Mouse (Mus musculus) hindbrain, postnatal 0 days (tissue): ENCODE measurements at regions not wholly inside any gene's neighbourhood (a gene's known extent, or its start where the extent isn't known, plus 50 kb on each side); places are given as distances from the start of the nearest gene placed in this dataset.

Experiments used
- ATAC-seq: fragments of 200-750 bp; cut with Nextera tagmentation; 2 replicates; pipeline ENCODE4 v1.8.0; 2017; ENCODE audit warnings: mild to moderate bottlenecking, moderate TSS enrichment, moderate library complexity
- DNase-seq: peaks from one replicate; pipeline ENCODE4 v3.0.0-alpha.2; 2015; ENCODE audit warnings: low spot score
- H3K27ac ChIP-seq: fragments of 300-500 bp; sonication (generic); 2 replicates; pipeline ENCODE4 v1.5.1; 2014; ENCODE audit warnings: mild to moderate bottlenecking
- H3K27me3 ChIP-seq: fragments of 300-500 bp; sonication (generic); 2 replicates; pipeline ENCODE4 v1.6.1; 2014; ENCODE audit warnings: low read length, mixed read lengths; ENCODE audit not compliant: insufficient read depth
- H3K36me3 ChIP-seq: fragments of 300-500 bp; sonication (generic); 2 replicates; pipeline ENCODE4 v1.6.1; 2014; ENCODE audit warnings: low read length, mixed read lengths; ENCODE audit not compliant: insufficient read depth
- H3K4me1 ChIP-seq: fragments of 300-500 bp; sonication (generic); 2 replicates; pipeline ENCODE4 v1.6.1; 2014; ENCODE audit warnings: antibody characterized with exemption, low read length, mixed read lengths; ENCODE audit not compliant: insufficient read depth
- H3K4me2 ChIP-seq: fragments of 300-500 bp; sonication (generic); 2 replicates; pipeline ENCODE4 v1.6.1; 2014; ENCODE audit warnings: low read depth, mild to moderate bottlenecking, low read length, moderate library complexity, mixed read lengths
- H3K4me3 ChIP-seq: fragments of 300-500 bp; sonication (generic); 2 replicates; pipeline ENCODE4 v1.5.1; 2014; ENCODE audit warnings: low read length
- H3K9ac ChIP-seq: fragments of 300-500 bp; sonication (generic); replicated peaks from 2 replicates; pipeline ENCODE4 v1.6.1; 2014; ENCODE audit warnings: mild to moderate bottlenecking, low read length, moderate library complexity, mixed read lengths
- H3K9me3 ChIP-seq: fragments of 300-500 bp; sonication (generic); 2 replicates; pipeline ENCODE4 v1.6.1; 2016; ENCODE audit warnings: low read length, mixed read lengths
- CTCF ChIP-seq: IDR thresholded peaks from 2 replicates; pipeline ENCODE4 v1.5.1; 2016; ENCODE audit warnings: antibody characterized with exemption, control low read depth, low read depth
- WGBS: fragments of 180-500 bp; shearing (Covaris S2); extraction: QIAGEN DNeasy Blood & Tissue Kit; methylation state at CpG from one replicate; pipeline ENCODE4 v1.1.7; 2014; 5-methylcytosine and 5-hydroxymethylcytosine counted together

DNA sequence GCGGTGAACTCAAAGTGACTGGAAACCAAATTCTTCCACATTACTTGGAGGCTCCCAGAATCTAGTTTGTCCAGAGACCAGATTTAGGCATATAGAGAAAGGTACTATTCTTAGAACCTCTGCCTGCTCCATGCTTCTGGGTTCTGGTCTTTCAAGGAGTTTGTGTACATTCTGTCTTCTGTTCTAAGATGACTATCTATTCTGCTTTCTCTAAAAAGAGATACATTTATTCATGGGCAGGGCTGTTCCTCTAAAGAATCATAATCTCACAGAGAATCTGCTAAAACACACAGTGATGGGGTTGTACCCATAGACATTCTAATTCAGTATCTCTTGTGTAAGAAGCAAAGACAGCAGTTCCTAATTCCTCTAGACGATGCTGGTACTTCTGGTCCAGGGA lies 417.7 kb downstream of the Atp23 start:
- Histone ChIP-seq H3K36me3 (no peaks in the 10 kb centered on the region), H3K4me2 (no peak overlapping the region), H3K9me3 (no peaks in the 10 kb centered on the region), H3K4me1 (no peaks in the 10 kb centered on the region), H3K27ac (no peak overlapping the region), H3K27me3 (no peaks in the 10 kb centered on the region), H3K4me3 (no peak overlapping the region), H3K9ac (no peak overlapping the region)
- 90% methylated on average over 2 of the region's 2 CpGs for WGBS
- ATAC-seq: no peak
- no peak for DNase-seq
- no peak for TF ChIP-seq CTCF

GRCm38 (mm10) chr10:126480382-126480781 lies 420.8 kb downstream of the Atp23 start:
- no peak for ATAC-seq

GRCm38 (mm10) chr10:126479743-126480142 lies 421.4 kb downstream of the Atp23 start:
- H3K4me2 ChIP-seq: no peak overlapping the region
- H3K4me1 ChIP-seq: no peaks in the 10 kb centered on the region
- H3K9me3 ChIP-seq: no peaks in the 10 kb centered on the region
- DNase-seq (no peak), ATAC-seq (no peak)
- H3K4me3 ChIP-seq: no peak overlapping the region
- H3K9ac ChIP-seq: no peak overlapping the region
- no peaks in the 10 kb centered on the region for H3K36me3 ChIP-seq
- no peak overlapping the region for H3K27ac ChIP-seq
- WGBS: 59% methylated on average over 2 of the region's 2 CpGs
- no peak for TF ChIP-seq CTCF
- H3K27me3 ChIP-seq: no peaks in the 10 kb centered on the region

More at GRCm38 (mm10) chr10:126480382-126480781, 420.8 kb downstream of the Atp23 start:
- Histone ChIP-seq H3K4me2 (no peak overlapping the region), H3K4me3 (no peak overlapping the region), H3K9me3 (no peaks in the 10 kb centered on the region), H3K36me3 (no peaks in the 10 kb centered on the region), H3K27me3 (no peaks in the 10 kb centered on the region), H3K27ac (no peak overlapping the region), H3K4me1 (no peaks in the 10 kb centered on the region), H3K9ac (no peak overlapping the region)
- DNase-seq: no peak
- TF ChIP-seq CTCF: no peak

DNA sequence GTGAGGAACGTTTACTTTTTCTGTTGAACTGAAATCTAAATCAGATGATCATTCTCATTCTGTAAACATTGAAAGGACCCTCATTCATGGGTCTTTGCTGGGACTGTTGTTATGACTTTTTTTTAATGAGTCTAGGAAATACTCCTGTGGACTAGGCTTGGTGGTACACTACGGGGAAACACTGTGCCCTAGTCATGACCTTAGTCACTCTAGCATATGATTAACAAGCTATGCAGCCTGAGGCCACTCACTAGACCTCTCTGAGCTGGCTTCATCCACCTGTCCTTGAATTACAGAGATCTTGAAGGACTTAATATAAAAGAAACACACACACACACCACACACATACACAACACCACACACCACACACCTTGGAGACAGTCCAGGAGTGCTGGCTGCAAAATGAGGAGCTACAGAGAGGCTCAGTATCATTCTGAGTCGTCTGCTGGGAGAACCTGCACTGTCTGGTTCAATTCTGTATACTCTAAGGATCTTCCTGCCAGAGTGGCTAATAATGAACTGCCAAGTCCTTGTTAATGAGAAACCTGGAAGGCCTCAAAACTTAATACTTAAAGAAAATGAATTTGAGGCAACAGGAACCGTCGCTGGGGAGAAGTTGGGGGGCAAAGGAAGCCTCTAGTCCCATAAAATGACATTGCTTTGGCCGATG lies 428.0 kb downstream of the Atp23 start:
- Histone ChIP-seq H3K4me1 (no peaks in the 10 kb centered on the region), H3K27ac (no peak overlapping the region), H3K4me3 (no peak overlapping the region), H3K9ac (no peak overlapping the region), H3K9me3 (no peaks in the 10 kb centered on the region), H3K27me3 (no peaks in the 10 kb centered on the region), H3K4me2 (no peak overlapping the region), H3K36me3 (no peaks in the 10 kb centered on the region)
- DNase-seq (no peak), ATAC-seq (no peak)
- TF ChIP-seq CTCF: no peak
- WGBS: 69% methylated on average over 6 of the region's 6 CpGs

- no peaks in the 10 kb centered on the region for H3K27me3 ChIP-seq
- H3K4me3 ChIP-seq: no peak overlapping the region
- no peaks in the 10 kb centered on the region for H3K4me1 ChIP-seq
- DNase-seq: no peak
- H3K36me3 ChIP-seq: no peaks in the 10 kb centered on the region
- 76% methylated on average over 4 of the region's 4 CpGs for WGBS
- H3K9ac ChIP-seq: no peak overlapping the region
- H3K27ac ChIP-seq: no peak overlapping the region
- no peak for ATAC-seq
- no peak overlapping the region for H3K4me2 ChIP-seq
- 0 out of 2 replicates have a peak, but pooled peaks cover 4% of the 10 kb centered on the region for H3K9me3 ChIP-seq
- no peak for TF ChIP-seq CTCF
These were observed 430.2 kb downstream of the Atp23 start for GRCm38 (mm10) chr10:126470838-126471491.

- Histone ChIP-seq H3K4me2 (no peak overlapping the region), H3K27me3 (no peaks in the 10 kb centered on the region), H3K9me3 (0 out of 2 replicates have a peak, but pooled peaks cover under 1% of the 10 kb centered on the region), H3K4me1 (no peaks in the 10 kb centered on the region), H3K9ac (no peak overlapping the region), H3K4me3 (no peak overlapping the region), H3K36me3 (no peaks in the 10 kb centered on the region), H3K27ac (no peak overlapping the region)
- no peak for TF ChIP-seq CTCF
- DNase-seq (no peak), ATAC-seq (no peak)
- WGBS: 71% methylated on average over 1 of the region's 1 CpGs
These were observed 438.4 kb downstream of the Atp23 start for GRCm38 (mm10) chr10:126462770-126463169.

DNA sequence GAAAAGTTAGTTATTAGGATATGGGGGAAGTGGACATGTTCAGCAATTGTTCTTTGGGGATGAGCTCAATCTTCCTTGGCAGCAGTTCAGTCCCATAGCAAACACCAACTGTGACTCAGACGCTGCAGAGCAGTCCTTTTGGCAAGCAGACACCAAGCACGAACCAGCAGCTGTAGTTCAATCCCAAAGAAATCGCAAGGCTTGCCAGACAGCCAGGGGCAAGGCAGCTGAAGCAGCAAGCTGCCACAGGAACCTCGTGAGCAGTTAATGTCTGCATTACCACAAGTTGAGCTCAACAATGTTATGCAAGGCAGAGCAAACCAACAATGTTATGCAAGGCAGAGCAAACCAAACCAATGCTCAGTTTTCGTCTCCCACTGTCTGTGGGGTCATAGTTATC lies 442.6 kb downstream of the Atp23 start:
- no peak for TF ChIP-seq CTCF
- Histone ChIP-seq H3K27ac (no peak overlapping the region), H3K4me1 (no peaks in the 10 kb centered on the region), H3K36me3 (no peaks in the 10 kb centered on the region), H3K27me3 (no peaks in the 10 kb centered on the region), H3K9me3 (no peaks in the 10 kb centered on the region), H3K4me2 (no peak overlapping the region), H3K4me3 (no peak overlapping the region), H3K9ac (no peak overlapping the region)
- DNase-seq: peak; percentile 18
- no peak for ATAC-seq
- 50% methylated on average over 5 of the region's 5 CpGs for WGBS
